Mouse (Mus musculus): Measurements from ENCODE around the gene Ccdc47. TPM values are rescaled to one million over a fixed set of nuclear protein-coding genes. Genes with fewer than 3 reads are reported as not detected.

The Ccdc47 gene
- polyA plus RNA-seq, 1 experiment from 2014 or later = 71.0 TPM

DNA sequence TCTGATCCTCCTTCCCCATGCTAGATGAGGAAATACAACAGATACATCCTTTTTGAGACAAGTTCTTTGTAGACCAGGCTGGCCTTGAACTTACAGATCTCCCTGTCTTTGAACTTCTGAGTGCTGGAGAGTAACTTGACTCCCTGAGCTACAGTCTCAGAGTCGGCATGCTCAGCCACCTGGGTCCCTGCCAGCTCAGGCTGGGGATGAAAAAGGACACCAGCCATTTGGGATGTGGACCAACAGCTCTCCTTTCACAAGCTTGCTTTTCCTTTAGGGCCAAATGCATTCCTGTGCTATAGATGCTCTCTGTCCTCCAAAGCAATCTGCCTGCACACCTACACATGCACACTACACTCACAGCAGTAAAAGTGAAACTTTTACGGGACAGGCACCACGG, 41.1 kb downstream of the Ccdc47 start:
- H3K4me2 ChIP-seq (ENCODE audit: low read length) = no peak overlapping the region
- no peak for ATAC-seq
- 81% methylated on average over 3 of the region's 3 CpGs for WGBS
- peaks cover 11% of the 10 kb centered on the region for H3K36me3 ChIP-seq (ENCODE audit: control insufficient read depth, insufficient read depth, low read length)
- DNase-seq (ENCODE audit: low spot score) = no peak
- no peak overlapping the region for H3K27ac ChIP-seq (ENCODE audit: low read depth, low read length)
- H3K9ac ChIP-seq (ENCODE audit: low read length) = no peak overlapping the region
- H3K4me1 ChIP-seq (ENCODE audit: control insufficient read depth, insufficient read depth, low read length) = no peaks in the 10 kb centered on the region
- no peak overlapping the region for H3K4me3 ChIP-seq (ENCODE audit: low read depth, low read length)
- no peaks in the 10 kb centered on the region for H3K9me3 ChIP-seq (replicated peaks; ENCODE audit: control insufficient read depth, low read length)
- no peaks in the 10 kb centered on the region for H3K27me3 ChIP-seq (replicated peaks; ENCODE audit: control insufficient read depth, insufficient read depth, low read length)

DNA sequence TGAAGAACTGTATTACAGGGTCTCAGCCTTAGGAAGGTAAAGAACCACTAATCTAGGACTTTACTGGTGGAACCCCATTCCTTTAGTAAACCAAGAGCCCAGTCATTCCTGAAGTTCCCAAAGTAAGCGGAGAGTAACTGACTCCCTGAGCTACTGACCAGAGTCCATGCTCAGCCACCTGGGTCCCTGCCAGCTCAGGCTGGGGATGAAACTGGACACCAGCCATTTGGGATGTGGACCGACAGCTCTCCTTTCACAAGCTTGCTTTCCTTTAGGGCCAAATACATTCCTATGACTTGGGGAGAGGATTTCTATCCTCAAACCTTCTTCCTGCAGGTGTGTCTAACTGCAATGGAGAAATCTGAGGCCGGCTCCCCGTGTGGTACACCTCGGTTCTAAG, 41.8 kb downstream of the Ccdc47 start:
- DNase-seq (ENCODE audit: low spot score) = no peak
- no peak for ATAC-seq
- Histone ChIP-seq H3K27me3 (replicated peaks; ENCODE audit: control insufficient read depth, insufficient read depth, low read length) (no peaks in the 10 kb centered on the region), H3K36me3 (ENCODE audit: control insufficient read depth, insufficient read depth, low read length) (peaks cover 13% of the 10 kb centered on the region), H3K27ac (ENCODE audit: low read depth, low read length) (no peak overlapping the region), H3K4me2 (ENCODE audit: low read length) (no peak overlapping the region), H3K9me3 (replicated peaks; ENCODE audit: control insufficient read depth, low read length) (no peaks in the 10 kb centered on the region), H3K4me1 (ENCODE audit: control insufficient read depth, insufficient read depth, low read length) (no peaks in the 10 kb centered on the region), H3K9ac (ENCODE audit: low read length) (no peak overlapping the region), H3K4me3 (ENCODE audit: low read depth, low read length) (no peak overlapping the region)
- 84% methylated on average over 5 of the region's 5 CpGs for WGBS

DNA sequence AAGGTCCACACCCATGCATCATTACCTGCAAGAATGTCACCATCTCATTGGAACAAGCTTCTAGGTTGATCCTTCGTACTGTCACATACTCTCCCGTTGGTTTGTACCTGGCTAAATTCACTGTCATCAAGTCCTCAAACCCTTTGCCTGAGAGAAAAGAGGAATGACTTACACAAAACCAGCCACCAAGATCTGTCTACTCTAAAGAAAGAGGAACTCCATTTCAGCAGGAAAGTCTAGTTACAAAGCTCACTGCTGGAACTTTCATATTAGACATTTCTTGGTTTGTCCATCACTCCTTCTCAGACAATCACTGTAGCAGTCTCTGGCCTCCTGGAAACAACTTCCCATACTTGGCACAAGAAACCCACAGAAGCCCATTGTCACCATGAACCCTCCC, 42.9 kb downstream of the Ccdc47 start:
- no peaks in the 10 kb centered on the region for H3K4me1 ChIP-seq (ENCODE audit: control insufficient read depth, insufficient read depth, low read length)
- H3K4me3 ChIP-seq (ENCODE audit: low read depth, low read length) = no peak overlapping the region
- WGBS = 95% methylated on average over 2 of the region's 2 CpGs
- no peaks in the 10 kb centered on the region for H3K27me3 ChIP-seq (replicated peaks; ENCODE audit: control insufficient read depth, insufficient read depth, low read length)
- peaks cover 13% of the 10 kb centered on the region for H3K36me3 ChIP-seq (ENCODE audit: control insufficient read depth, insufficient read depth, low read length)
- H3K4me2 ChIP-seq (ENCODE audit: low read length) = no peak overlapping the region
- DNase-seq (ENCODE audit: low spot score) (no peak), ATAC-seq (no peak)
- H3K27ac ChIP-seq (ENCODE audit: low read depth, low read length) = no peak overlapping the region
- H3K9me3 ChIP-seq (replicated peaks; ENCODE audit: control insufficient read depth, low read length) = no peaks in the 10 kb centered on the region
- H3K9ac ChIP-seq (ENCODE audit: low read length) = no peak overlapping the region

DNA sequence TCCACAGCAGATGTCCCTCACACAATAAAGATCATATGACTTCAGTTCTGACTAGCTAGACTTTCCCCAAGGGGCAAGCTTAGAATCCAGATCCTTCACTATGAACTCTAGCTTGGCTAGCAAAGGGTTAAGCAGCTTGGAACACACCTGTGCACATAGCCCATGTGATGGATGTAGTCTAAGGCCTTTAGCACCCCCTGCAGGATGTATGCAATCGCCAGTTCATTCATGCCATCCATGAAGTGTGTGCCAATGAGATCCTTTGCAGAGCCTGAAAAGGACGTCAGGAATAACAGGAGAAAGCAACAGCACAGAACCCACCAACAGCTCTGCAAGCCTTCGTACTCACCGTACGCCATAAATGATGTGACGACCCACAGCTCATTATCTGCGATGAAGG, 45.3 kb downstream of the Ccdc47 start:
- Histone ChIP-seq H3K9me3 (replicated peaks; ENCODE audit: control insufficient read depth, low read length) (no peaks in the 10 kb centered on the region), H3K27ac (ENCODE audit: low read depth, low read length) (no peak overlapping the region), H3K27me3 (replicated peaks; ENCODE audit: control insufficient read depth, insufficient read depth, low read length) (no peaks in the 10 kb centered on the region), H3K36me3 (ENCODE audit: control insufficient read depth, insufficient read depth, low read length) (peaks cover 31% of the 10 kb centered on the region), H3K4me1 (ENCODE audit: control insufficient read depth, insufficient read depth, low read length) (no peaks in the 10 kb centered on the region), H3K4me2 (ENCODE audit: low read length) (no peak overlapping the region), H3K4me3 (ENCODE audit: low read depth, low read length) (no peak overlapping the region), H3K9ac (ENCODE audit: low read length) (no peak overlapping the region)
- DNase-seq (ENCODE audit: low spot score) = peak; percentile 25
- ATAC-seq = no peak
- 74% methylated on average over 7 of the region's 7 CpGs for whole genome bisulfite sequencing

DNA sequence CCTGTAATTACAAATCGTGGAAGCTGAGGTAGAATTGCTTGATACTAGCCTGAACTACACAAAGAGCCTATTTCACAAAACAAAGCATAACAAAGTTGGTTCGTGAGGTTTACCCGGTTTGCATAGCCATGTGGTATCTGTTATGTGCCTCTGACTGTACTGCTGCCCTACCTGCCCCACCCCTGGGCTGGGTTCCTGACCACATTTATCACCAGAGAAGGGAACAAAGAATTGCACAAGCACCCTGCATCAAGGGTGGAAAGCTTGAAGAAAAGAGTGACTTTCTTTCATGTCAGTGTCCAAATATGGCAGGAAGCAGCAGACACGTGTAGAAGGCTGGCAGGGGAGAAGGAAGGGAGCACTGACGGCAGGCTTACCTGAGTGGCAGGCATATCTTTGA, 48.7 kb downstream of the Ccdc47 start:
- 92% methylated on average over 5 of the region's 5 CpGs for WGBS
- H3K9me3 ChIP-seq (replicated peaks; ENCODE audit: control insufficient read depth, low read length) = no peaks in the 10 kb centered on the region

DNA sequence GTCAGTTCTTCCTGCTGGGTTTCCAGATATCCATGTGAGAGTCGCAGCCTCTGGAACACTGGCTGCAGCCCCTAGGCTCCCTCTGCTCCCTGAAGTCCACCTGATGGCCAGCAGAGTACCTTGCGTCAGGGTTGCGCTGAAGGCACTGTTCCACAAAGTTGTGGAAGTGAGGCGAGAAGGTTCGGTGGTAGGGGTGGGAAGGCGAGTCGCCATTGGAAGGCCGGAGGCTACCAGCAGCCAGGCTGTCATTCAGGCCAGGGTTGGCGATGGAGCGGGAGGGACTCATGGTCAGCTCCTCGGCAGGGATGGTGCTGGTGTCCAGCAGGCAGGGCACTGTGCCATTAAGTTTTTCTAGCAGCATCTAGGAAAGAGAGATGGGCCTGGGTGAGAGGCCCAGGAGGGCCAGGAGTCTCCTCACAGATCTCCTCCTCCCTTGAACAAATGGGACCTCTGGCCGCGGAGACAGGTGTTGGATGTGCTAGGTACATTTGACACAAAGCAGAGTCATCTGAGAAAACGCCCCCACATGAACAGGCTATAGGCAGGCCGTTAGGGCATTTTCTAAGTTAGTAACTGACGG, 51.5 kb downstream of the Ccdc47 start:
- no peak overlapping the region for H3K4me2 ChIP-seq (ENCODE audit: low read length)
- ATAC-seq (no peak), DNase-seq (ENCODE audit: low spot score) (no peak)
- H3K4me3 ChIP-seq (ENCODE audit: low read depth, low read length) = no peak overlapping the region
- H3K4me1 ChIP-seq (ENCODE audit: control insufficient read depth, insufficient read depth, low read length) = peaks cover 9% of the 10 kb centered on the region; the same call in 1 of the 2 replicates
- no peaks in the 10 kb centered on the region for H3K9me3 ChIP-seq (replicated peaks; ENCODE audit: control insufficient read depth, low read length)
- H3K9ac ChIP-seq (ENCODE audit: low read length) = no peak overlapping the region
- no peak overlapping the region for H3K27ac ChIP-seq (ENCODE audit: low read depth, low read length)
- peaks cover 41% of the 10 kb centered on the region for H3K36me3 ChIP-seq (ENCODE audit: control insufficient read depth, insufficient read depth, low read length)
- H3K27me3 ChIP-seq (replicated peaks; ENCODE audit: control insufficient read depth, insufficient read depth, low read length) = no peaks in the 10 kb centered on the region
- 91% methylated on average over 16 of the region's 16 CpGs for WGBS

More for the DNA sequence above, 48.7 kb downstream of the Ccdc47 start:
- Histone ChIP-seq H3K36me3 (ENCODE audit: control insufficient read depth, insufficient read depth, low read length) (peaks cover 52% of the 10 kb centered on the region), H3K27ac (ENCODE audit: low read depth, low read length) (no peak overlapping the region), H3K9ac (ENCODE audit: low read length) (no peak overlapping the region), H3K4me2 (ENCODE audit: low read length) (no peak overlapping the region), H3K4me3 (ENCODE audit: low read depth, low read length) (no peak overlapping the region), H3K4me1 (ENCODE audit: control insufficient read depth, insufficient read depth, low read length) (no peaks in the 10 kb centered on the region), H3K27me3 (replicated peaks; ENCODE audit: control insufficient read depth, insufficient read depth, low read length) (no peaks in the 10 kb centered on the region)
- no peak for DNase-seq (ENCODE audit: low spot score)
- no peak for ATAC-seq

DNA sequence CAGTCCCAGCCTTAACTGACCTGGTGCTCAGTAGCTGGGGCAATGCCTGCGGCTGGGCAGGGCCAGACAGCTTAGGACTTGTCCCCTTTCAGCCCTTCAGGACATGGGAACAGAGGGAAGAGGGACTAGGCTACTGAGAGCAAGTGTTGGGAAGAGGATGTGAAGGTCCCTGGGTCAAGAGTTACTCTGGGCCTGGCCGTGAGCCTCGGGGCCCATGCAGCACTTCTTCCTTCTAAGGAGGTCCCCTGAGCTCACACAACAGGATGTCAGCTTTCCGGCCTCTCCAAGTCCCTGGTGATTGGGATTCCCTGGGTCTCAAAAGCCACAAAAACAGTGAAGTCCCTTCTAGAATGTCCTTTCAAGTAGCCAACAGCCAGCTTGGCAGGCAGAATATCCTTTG, 52.6 kb downstream of the Ccdc47 start:
- no peak overlapping the region for H3K27ac ChIP-seq (ENCODE audit: low read depth, low read length)
- H3K27me3 ChIP-seq (replicated peaks; ENCODE audit: control insufficient read depth, insufficient read depth, low read length) = no peaks in the 10 kb centered on the region
- ATAC-seq = no peak
- no peaks in the 10 kb centered on the region for H3K9me3 ChIP-seq (replicated peaks; ENCODE audit: control insufficient read depth, low read length)
- 94% methylated on average over 4 of the region's 4 CpGs for WGBS
- H3K36me3 ChIP-seq (ENCODE audit: control insufficient read depth, insufficient read depth, low read length) = peaks cover 41% of the 10 kb centered on the region
- H3K4me1 ChIP-seq (ENCODE audit: control insufficient read depth, insufficient read depth, low read length) = peaks cover 17% of the 10 kb centered on the region
- no peak for DNase-seq (ENCODE audit: low spot score)
- H3K9ac ChIP-seq (ENCODE audit: low read length) = no peak overlapping the region
- H3K4me2 ChIP-seq (ENCODE audit: low read length) = no peak overlapping the region
- no peak overlapping the region for H3K4me3 ChIP-seq (ENCODE audit: low read depth, low read length)

DNA sequence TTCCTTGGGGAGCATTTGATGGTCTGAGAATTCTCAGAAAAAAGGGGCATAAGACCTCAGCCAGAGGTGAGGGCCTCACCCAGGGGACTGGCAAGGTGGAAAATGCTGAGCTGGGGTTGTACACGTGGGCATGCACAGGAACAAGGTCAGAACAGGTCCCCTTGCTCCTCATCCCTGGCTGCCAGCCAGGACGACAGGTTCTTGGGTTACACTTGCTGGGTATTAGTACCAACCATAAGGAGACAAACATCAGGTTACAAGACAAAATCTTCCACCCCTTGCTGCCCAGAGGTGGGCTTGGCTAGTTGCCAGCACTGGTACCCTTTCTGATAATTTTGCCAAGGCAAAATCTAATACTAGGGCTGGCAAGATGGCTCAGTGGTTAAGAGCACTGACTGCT, 53.9 kb downstream of the Ccdc47 start:
- WGBS = 76% methylated on average over 2 of the region's 2 CpGs
- Histone ChIP-seq H3K27ac (ENCODE audit: low read depth, low read length) (no peak overlapping the region), H3K36me3 (ENCODE audit: control insufficient read depth, insufficient read depth, low read length) (peaks cover 40% of the 10 kb centered on the region)

DNA sequence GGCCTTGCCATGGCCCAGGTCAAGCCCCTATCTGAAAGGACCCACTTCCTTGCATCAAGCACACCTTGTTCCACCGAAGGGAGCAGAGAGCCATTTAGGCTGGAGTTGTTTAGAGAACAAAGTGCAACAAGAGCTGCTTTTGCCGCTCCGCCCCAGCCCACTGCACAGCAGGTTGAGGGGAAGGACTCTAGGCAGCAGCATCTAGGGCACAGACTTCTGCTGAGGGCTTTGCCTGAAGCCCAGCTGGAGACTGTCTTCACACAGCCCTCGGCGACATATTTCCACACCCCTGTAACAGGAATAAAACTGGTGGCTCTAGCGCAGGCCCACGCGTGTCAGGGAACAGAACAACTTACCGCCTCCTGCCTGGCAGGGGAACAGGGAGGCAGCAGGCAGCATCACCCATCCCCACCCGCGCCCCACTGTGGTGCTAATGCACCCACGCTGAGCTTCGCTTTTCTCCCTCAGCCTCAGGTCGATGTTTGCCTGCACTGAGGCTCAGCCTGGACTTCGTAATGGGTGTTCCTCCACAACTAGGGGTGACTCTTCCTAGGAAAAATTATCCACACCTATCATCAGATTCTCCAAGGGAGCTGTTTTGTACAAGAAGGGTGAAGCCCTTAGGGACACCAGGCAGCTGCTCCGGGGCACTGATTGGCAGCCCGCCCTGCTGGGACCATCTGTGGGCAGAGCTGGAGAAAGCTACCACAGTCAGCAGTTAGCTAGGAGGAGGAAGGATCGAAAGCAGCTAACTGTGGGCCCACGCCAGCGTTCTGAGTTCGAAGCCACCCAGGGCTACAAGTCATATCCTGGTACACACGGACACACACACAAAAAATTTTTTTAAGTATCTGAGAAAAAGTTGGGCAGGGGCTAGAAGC, 55.1 kb downstream of the Ccdc47 start, which contains the start of the genes Gm10840 and Limd2:
Gene Gm10840, plus strand, starts transcription at position 10 of the 881 bp plus-strand sequence.
Gene Limd2, minus strand, starts transcription at position 20 of the 881 bp plus-strand sequence.
- peak; percentile 44 for ATAC-seq
- peak within 1 kb of the TSS; percentile 97 for H3K9ac ChIP-seq (ENCODE audit: low read length)
- H3K36me3 ChIP-seq (ENCODE audit: control insufficient read depth, insufficient read depth, low read length) = peaks cover 43% of the 10 kb centered on the region
- H3K4me3 ChIP-seq (ENCODE audit: low read depth, low read length) = peak within 1 kb of the TSS; percentile 82
- H3K4me2 ChIP-seq (ENCODE audit: low read length) = peak within 1 kb of the TSS; percentile 96
- peak; percentile 67 for DNase-seq (ENCODE audit: low spot score)
- 26% methylated on average over 22 of the region's 22 CpGs for WGBS
- H3K9me3 ChIP-seq (replicated peaks; ENCODE audit: control insufficient read depth, low read length) = no peaks in the 10 kb centered on the region
- peak within 1 kb of the TSS; percentile 99 for H3K27ac ChIP-seq (ENCODE audit: low read depth, low read length)
- H3K27me3 ChIP-seq (replicated peaks; ENCODE audit: control insufficient read depth, insufficient read depth, low read length) = no peaks in the 10 kb centered on the region
- H3K4me1 ChIP-seq (ENCODE audit: control insufficient read depth, insufficient read depth, low read length) = peaks cover 20% of the 10 kb centered on the region

More for the DNA sequence above, 53.9 kb downstream of the Ccdc47 start:
- Histone ChIP-seq H3K4me1 (ENCODE audit: control insufficient read depth, insufficient read depth, low read length) (peaks cover 20% of the 10 kb centered on the region), H3K4me2 (ENCODE audit: low read length) (no peak overlapping the region), H3K4me3 (ENCODE audit: low read depth, low read length) (no peak overlapping the region), H3K27me3 (replicated peaks; ENCODE audit: control insufficient read depth, insufficient read depth, low read length) (no peaks in the 10 kb centered on the region), H3K9ac (ENCODE audit: low read length) (no peak overlapping the region), H3K9me3 (replicated peaks; ENCODE audit: control insufficient read depth, low read length) (no peaks in the 10 kb centered on the region)
- ATAC-seq = no peak
- no peak for DNase-seq (ENCODE audit: low spot score)

All from forebrain, embryonic 14.5 days (tissue).